Mouse (Mus musculus): ENCODE data around the gene Adgra1.

Gene Adgra1

DNA sequence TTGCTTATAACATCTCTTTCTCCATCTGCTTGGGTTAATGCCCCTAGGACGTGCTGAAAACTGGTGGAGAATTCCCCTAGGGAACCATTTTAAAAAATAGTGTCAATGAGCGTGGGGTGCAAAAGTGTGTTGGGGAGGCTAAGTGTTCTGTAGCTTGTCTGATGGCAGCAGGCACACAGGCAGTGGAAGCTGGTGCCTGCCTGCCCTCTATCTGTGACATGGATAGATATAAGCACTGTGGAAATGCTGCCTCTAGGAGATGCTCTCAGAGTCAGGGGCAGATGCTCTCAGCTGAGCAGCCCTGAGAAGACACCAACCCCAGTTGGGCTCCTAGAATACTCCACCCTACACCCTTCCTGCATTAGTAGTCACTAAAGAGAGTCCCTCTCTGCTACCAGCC lies 11.1 kb downstream of the Adgra1 start:
- in situ Hi-C loops (cut with MboI; ENCODE audit: low sequenced_read_pairs): no loop called here

DNA sequence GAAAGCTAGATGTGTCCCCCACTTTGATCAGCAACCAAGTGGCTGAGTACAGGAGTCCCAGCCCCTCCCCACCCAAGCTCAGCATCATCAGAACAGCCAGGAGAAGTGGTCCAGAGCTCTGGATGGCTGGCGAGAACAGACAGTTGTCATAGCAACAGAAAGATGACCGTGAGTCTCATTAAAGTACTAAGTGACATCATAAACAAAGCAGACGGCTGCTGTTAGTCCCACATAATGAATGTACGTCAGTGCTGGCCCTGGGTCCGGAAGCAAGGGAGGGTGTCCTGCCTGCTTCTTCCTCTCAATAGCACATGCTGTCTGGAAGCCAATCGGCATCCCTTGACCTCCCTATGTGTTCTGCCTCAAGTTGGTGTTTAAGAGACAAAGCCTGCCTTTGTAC lies 16.2 kb downstream of the Adgra1 start:
- in situ Hi-C loops (cut with MboI; ENCODE audit: low sequenced_read_pairs): loop anchor here (25.0 kb wide), 1 partner anchor 188 kb away; no protein-coding TSS in a partner anchor

- in situ Hi-C loops (cut with MboI; ENCODE audit: low sequenced_read_pairs): loop anchor here (25.0 kb wide), 1 partner anchor 188 kb away; no protein-coding TSS in a partner anchor
Measured at GRCm38 (mm10) chr7:139850677-139851076, 16.7 kb downstream of the Adgra1 start.

DNA sequence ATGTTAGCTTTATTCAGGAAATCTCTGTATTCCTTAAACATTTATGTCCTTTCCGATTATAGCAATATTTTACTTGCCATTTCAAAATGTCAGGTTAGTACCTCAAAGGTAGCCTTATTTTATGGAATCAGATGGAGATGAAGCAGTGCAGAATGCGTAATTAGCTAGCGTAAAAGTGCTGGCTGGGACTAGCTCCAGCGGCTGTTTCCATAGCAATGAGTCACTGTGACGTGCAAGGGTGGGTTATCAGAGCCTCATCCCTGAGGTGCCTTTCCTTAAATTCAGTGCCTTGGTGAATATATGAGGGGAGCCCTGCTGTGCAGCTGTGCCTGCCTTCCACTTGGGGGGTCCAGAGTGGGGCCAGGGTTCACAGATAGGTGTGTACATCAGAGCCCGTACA lies 17.1 kb downstream of the Adgra1 start:
- in situ Hi-C loops (cut with MboI; ENCODE audit: low sequenced_read_pairs): loop anchor here (25.0 kb wide), 1 partner anchor 189 kb away; no protein-coding TSS in a partner anchor

GRCm38 (mm10) chr7:139855261-139855660 lies 21.3 kb downstream of the Adgra1 start:
- in situ Hi-C loops (cut with MboI; ENCODE audit: low sequenced_read_pairs): loop anchor here (25.0 kb wide), 1 partner anchor 193 kb away; no protein-coding TSS in a partner anchor

GRCm38 (mm10) chr7:139861411-139861810 lies 27.4 kb downstream of the Adgra1 start:
- in situ Hi-C loops (cut with MboI; ENCODE audit: low sequenced_read_pairs): loop anchor here (25.0 kb wide), 1 partner anchor 199 kb away; no protein-coding TSS in a partner anchor

GRCm38 (mm10) chr7:139863076-139863475 lies 29.1 kb downstream of the Adgra1 start:
- in situ Hi-C loops (cut with MboI; ENCODE audit: low sequenced_read_pairs): loop anchor here (25.0 kb wide), 1 partner anchor 201 kb away; no protein-coding TSS in a partner anchor

- in situ Hi-C loops (cut with MboI; ENCODE audit: low sequenced_read_pairs): loop anchor here (25.0 kb wide), 1 partner anchor 202 kb away; no protein-coding TSS in a partner anchor
Measured at GRCm38 (mm10) chr7:139864253-139864652, 30.3 kb downstream of the Adgra1 start.

- in situ Hi-C loops (cut with MboI; ENCODE audit: low sequenced_read_pairs): loop anchor here (25.0 kb wide), 1 partner anchor 203 kb away; no protein-coding TSS in a partner anchor
Measured at GRCm38 (mm10) chr7:139864871-139865270, 30.9 kb downstream of the Adgra1 start.

- in situ Hi-C loops (cut with MboI; ENCODE audit: low sequenced_read_pairs): loop anchor here (25.0 kb wide), 1 partner anchor 209 kb away; no protein-coding TSS in a partner anchor
Measured at GRCm38 (mm10) chr7:139871014-139871413, 37.0 kb downstream of the Adgra1 start.

DNA sequence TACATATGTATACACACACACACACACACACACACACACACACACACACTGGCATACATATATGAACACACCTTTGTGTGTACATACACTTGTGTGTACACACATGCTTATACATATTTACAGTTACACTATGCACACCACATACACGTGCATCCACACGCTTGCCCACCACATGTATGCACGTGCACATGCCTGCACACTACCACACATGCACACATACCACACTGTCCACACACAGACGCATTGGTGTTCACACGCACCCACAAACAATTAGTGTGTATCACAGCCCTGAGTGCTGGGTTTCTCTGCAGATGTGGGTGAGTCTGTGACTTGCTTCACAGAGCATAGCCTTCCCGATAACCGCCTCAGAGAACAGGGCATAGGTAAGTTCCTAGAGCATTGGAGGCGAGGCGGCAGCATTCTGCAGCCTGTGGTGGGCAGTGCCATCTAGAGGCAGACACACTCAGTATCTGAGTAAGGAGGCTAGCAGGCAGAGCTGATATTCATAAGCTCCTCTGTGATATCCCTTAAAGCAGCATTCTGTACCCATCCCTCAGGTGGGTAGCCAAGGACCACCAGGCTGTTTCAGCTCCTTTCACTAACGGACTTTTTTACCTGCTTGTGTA lies 43.3 kb downstream of the Adgra1 start:
- in situ Hi-C loops (cut with MboI; ENCODE audit: low sequenced_read_pairs): no loop called here

DNA sequence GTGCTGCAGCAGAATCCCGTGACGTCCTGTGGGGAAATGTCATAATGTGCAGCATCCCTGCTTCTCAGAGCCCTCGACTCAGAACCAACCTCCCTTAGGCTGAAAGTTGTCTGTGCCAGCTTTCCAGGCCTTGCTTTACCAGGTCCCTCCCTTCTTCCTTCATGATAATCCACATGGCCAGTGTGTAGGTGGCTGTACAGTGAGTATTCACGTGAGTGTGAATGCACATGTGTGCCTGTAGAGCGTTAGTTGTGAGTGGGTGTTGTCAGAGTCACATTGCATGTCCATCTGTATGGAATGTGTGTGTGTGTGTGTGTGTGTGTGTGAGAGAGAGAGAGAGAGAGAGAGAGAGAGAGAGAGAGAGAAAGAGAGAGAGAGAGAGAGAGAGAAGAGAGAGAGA lies 44.1 kb downstream of the Adgra1 start:
- in situ Hi-C loops (cut with MboI; ENCODE audit: low sequenced_read_pairs): no loop called here

GRCm38 (mm10) chr7:139878621-139879020 lies 44.6 kb downstream of the Adgra1 start:
- in situ Hi-C loops (cut with MboI; ENCODE audit: low sequenced_read_pairs): no loop called here

DNA sequence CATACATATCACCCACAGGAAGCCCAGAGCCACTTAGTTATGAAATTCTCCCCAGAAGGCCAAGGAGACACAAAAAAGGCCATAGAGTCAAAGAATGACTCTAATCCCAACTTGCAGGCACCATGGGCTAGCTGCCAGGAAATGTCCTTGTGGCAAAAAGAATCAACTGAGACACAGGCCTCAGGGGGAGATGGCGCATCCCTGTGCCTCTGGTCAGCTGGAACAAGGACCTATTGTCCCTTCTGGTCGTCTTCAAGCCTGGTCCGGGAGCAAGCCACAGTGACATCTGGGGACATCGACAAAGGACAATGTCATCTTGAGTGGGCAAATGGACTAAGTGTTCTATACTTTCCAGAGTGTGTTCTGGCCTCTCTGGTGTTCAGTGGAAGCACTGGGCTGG lies 49.6 kb downstream of the Adgra1 start:
- in situ Hi-C loops (cut with MboI; ENCODE audit: low sequenced_read_pairs): no loop called here

DNA sequence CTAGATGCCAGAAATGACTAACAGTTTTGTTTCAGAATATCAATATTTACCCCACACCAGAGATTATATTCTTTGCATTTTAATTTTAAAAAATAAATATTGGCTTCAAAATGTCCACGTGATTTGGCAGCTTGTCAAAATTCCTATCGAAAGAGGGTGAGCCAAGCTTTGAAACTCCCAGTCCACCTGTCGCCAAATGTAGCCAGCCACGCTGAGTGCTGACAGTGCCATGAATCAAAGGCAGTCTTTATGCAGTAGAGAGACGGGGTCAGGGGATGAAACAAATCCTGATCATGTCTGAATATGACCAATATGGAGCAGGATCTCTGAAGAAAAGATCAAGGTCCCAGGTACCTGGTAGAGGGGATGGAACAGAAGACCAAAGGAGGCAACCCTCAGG lies 57.8 kb downstream of the Adgra1 start:
- in situ Hi-C loops (cut with MboI; ENCODE audit: low sequenced_read_pairs): no loop called here

GRCm38 (mm10) chr7:139894655-139895557 lies 60.9 kb downstream of the Adgra1 start, which contains the start of gene Kndc1:
Kndc1 (plus strand) TSS chr7:139894696.
- in situ Hi-C loops (cut with MboI; ENCODE audit: low sequenced_read_pairs): no loop called here

GRCm38 (mm10) chr7:139896271-139896670 lies 62.3 kb downstream of the Adgra1 start:
- in situ Hi-C loops (cut with MboI; ENCODE audit: low sequenced_read_pairs): no loop called here

DNA sequence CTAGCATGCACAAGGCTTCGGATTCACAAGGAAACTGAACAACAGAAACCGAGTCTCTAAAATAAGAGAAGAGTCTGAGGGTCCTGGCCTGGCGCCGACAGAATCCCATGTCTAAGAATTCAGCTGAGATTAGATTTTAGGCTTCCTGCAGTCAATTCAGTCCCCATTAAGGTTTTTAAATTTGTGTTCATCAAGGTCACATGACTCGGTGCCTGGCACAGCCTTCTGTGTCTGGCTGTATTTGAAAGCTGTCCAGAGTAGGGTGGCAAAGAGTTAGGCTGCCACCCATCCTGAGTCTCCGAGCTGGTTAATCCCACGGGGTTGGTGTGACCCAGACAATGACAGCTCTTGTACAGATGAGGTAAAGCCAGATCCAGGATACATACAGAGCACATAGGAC lies 62.8 kb downstream of the Adgra1 start:
- in situ Hi-C loops (cut with MboI; ENCODE audit: low sequenced_read_pairs): no loop called here

- in situ Hi-C loops (cut with MboI; ENCODE audit: low sequenced_read_pairs): no loop called here
Measured at GRCm38 (mm10) chr7:139898606-139899005, 64.6 kb downstream of the Adgra1 start.

DNA sequence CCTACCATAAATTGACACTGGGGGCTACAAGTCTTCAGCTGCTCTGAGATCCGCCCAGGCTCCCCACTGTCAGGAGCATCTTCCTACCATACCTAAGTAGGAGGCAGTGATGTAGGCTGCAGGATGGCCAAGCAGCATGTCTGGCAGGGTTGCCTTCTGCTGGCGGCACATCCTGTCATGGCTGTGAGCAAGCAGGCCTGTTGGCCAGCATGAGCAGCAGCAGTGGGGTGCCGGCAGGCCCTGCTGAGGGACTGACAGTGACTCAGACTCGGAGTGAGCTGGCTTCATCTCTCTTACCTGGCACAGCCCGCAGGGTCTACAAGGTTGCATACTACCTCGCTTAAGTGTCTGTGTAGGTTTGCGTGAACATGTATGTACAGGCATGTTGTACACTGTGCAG lies 65.5 kb downstream of the Adgra1 start:
- in situ Hi-C loops (cut with MboI; ENCODE audit: low sequenced_read_pairs): no loop called here

- in situ Hi-C loops (cut with MboI; ENCODE audit: low sequenced_read_pairs): loop anchor here (10.0 kb wide), 1 partner anchor 164 kb away; no protein-coding TSS in a partner anchor
Measured at GRCm38 (mm10) chr7:139900456-139900855, 66.5 kb downstream of the Adgra1 start.

Measured in CH12F3 (cell line).